Mouse (Mus musculus) spleen, adult 2 months (tissue): Measurements from ENCODE around the gene Irx3.

Source experiments
- CTCF ChIP-seq: fragments of 200-500 bp; IDR thresholded peaks from 2 replicates; pipeline ENCODE4 v1.5.1; 2011; ENCODE audit warnings: mild to moderate bottlenecking, inconsistent platforms; ENCODE audit not compliant: insufficient read depth, insufficient read length, insufficient replicate concordance; ENCODE audit errors: extremely low read depth
- POLR2A ChIP-seq: fragments of 200-500 bp; IDR thresholded peaks from 2 replicates; pipeline ENCODE4 v1.6.1; 2011; ENCODE audit warnings: low read depth, low read length, inconsistent platforms

GRCm38 (mm10) chr8:91801839-91802238 lies at the start of gene Irx3:
- TF ChIP-seq POLR2A (no peak), CTCF (no peak)
